Mouse (Mus musculus): ENCODE data around the gene Depdc1b. TPM values are rescaled to one million over a fixed set of nuclear protein-coding genes. Genes with fewer than 3 reads are reported as not detected.

Depdc1b gene
- polyA plus RNA-seq, 1 experiment from 2014 or later = 13.9 TPM

Other genes starting within 250 kb of the Depdc1b start
- 72.7 and 74.7 TPM in 2 replicates for gene Ndufaf2, start 157.7 kb upstream of the Depdc1b start, polyA plus RNA-seq (2016; fragmentation: Nextera tagmentation; extraction: Ambion mirVana)
- gene Ercc8, start 157.6 kb upstream of the Depdc1b start, polyA plus RNA-seq (2016; fragmentation: Nextera tagmentation; extraction: Ambion mirVana) = 21.2 and 23.2 TPM in 2 replicates
- gene Elovl7, start 101.9 kb upstream of the Depdc1b start, polyA plus RNA-seq (2016; fragmentation: Nextera tagmentation; extraction: Ambion mirVana) = 0.52 and 0.85 TPM in 2 replicates
- gene Pde4d, start 133.6 kb downstream of the Depdc1b start, polyA plus RNA-seq (2016; fragmentation: Nextera tagmentation; extraction: Ambion mirVana) = 19.3 and 21.4 TPM in 2 replicates